Mouse (Mus musculus) thymus, adult 18-20 months (tissue): Measurements from ENCODE around the gene Tnfrsf1b.

Experiments used
- DNase-seq, 2 experiments: peaks; one replicate each; pipeline ENCODE4 v3.0.0; 2022; ENCODE audit warnings: mixed read lengths in 2 of 2

Gene Tnfrsf1b

DNA sequence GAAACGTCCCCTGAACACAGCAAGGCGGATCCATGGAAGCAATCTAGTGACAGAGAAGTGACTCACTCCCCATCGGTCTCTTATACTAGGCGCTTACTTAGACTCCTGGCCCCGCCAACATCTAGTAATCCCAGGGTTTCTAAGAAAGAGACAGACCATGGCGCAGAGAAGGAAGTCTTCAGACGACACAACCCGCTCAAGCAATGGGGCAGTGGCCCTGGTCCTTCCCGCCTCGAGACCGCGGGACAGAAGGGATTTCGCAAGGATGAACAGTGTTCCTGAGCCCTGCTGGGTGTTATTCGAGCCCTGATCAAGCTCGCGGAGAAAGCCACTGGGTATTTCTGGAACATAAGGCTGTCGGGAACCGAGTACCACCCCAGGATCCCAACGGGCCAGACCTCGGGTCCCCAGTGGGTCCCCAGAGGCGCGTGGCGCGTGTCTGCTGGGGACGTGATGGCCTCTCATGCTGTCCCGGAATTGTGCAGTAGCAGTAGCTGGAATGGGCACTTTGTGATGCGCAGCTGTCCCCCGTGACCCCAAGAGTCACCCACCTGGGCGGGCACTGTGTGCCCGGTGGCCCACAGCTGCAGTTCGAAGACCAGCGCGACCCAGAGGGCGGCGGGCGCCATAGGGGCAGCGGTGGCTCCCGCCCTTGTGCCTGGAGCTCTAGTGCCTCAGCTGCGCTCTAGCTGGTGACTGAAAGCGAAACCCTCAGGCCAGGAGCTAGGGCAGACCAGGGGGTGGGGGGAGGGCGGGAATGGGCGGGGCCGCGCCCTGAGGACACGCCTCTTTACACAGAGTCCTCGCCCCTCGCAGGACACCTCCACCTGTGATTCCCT lies at the start of gene Tnfrsf1b:
Gene Tnfrsf1b (minus strand): TSS at position 698 of the 839 bp plus-strand sequence.
- peak; percentile 54 to 56 for DNase-seq

DNA sequence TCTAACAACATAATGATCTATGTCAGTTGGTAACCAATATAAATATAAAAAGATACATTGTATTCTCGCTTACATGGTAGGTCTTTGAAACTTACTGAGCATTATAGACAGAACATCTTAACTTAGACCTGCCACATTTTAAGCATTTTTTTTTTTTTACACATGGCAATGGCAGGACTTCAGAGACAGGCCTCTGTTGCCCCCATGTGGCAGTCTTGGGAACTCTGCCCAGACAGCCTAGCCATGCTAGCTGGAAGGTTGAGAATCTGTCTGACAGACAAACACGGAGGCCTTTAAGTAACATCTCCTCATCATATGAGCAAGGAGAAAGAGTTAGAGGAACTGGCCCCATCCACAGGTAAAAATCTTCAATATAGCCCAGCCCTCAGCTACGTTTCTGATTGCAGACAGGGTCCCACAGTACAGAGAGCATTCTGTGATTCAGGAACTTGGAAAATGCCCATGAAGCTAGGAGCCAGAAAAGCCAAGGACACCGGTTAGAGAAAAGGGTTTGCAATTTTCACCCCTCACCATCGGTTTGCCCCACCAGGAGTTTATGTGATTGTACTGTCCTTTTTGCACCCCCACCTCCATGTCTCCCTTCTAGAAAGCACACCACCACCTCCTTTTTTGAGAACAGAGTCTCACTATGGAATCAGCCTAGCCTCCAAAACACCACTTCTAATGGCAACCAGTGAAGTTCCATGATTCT lies 49.1 kb upstream of the Tnfrsf1b start:
- DNase-seq: peak; percentile 48

DNA sequence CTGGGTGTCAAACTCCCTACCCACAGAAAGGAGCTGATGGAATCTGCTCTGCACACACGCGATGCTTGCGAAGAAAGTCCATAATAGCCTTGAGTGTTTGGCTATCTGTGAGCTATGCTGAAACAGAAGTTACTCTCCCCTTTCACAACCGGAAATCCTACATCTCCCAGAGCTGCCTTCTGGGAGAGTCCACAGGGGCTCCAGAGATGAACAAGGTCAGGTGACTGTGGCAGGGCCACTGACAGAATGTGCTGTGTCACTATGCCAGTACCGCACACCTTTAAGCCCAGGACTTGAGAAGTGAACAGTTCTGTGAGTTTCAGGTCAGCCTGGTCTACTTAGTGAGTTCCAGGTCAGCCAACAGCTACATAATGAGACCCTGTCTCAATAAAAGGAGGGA lies 47.9 kb upstream of the Tnfrsf1b start:
- DNase-seq: no peak

DNA sequence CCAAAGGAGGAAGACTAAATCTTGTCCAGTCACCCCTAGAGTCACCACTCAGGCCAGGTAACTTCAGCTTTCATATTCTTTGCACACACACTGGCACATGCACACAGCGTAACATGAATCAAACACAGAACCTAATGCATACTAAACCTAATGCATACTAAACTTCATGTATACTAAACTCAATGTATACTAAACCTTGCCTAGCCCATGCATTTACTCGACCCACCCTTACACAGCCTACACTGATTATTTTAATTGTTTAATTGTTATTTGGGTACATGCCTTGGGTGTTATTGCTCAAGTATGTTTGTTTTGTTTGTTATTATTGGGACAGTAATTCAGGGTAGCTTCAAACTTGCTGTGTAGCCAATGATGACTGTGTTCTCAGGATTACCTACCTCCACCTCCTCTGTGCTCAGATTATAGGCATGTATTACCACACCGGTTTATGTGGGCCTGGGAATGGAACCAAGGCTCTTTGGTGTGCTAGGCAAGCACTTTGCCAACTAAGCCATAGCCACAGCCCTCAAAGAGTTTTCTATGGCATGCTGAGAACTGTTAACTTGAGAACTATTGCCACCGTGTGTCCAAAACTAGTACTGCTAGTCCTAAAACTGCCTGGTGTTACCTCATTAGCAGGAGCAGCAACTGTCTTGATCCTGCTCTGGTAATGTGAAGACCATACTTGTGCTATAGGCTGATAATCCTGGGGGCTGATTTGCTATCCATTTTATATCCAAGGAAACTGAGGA lies 39.9 kb upstream of the Tnfrsf1b start:
- peak in 1 of 2 experiments; percentile 41 for DNase-seq

DNA sequence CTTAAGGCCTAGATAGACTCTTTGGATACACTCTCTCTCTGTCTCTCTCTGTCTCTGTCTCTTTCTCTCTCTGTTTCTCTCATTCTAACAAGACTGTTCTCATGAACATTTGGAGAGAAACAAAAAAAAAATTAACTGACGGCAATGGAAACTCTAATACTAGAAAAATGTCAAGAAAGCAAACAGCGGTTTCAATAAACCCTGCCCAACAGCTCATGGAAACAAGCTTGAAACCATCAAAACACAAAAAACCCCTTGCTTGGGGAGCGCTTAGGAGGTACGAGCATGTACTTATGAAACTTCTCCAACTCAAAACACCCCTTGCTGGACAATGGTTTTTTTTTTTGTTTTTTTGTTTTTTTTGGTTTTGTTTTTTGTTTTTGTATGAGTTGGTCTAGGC lies 38.0 kb upstream of the Tnfrsf1b start:
- no peak for DNase-seq

DNA sequence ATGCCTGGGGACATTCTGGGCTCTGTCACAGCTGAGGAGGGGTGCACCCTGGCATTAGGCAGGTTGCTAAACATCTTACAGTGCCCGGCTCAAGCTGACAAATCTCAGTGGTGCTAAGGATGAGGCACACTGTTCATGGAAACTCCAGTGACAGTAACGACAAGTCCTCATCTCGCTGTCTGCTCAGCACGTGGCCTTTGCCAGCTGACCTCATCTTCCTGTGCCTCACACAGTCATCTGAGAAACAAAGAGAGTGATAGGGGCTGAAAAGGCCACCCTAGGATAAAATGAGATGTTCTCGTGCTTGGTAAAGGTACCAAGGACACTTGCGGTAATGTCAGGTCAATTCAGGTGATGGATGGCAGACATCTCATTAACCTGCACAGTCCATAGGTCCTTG lies 36.8 kb upstream of the Tnfrsf1b start:
- DNase-seq: no peak

DNA sequence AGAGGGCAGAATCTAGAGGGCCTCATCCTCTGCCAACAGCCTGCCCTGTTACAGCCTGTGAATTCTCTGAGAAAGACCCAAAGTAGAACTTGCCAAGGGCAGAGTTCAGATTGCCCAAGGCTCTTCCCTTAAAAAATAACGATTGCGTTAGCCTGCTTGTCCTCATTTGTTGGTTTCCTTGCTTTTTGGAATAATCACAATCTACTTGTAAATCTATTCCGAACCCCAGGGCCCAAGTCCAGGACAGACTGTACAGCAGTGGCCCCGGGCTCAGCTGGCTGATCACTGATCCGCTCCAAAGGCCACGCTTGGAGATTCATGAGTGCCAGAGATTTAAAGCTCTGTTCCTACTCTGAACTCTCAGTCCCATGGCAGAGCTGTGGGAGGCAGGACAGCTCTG lies 34.3 kb upstream of the Tnfrsf1b start:
- DNase-seq: no peak

DNA sequence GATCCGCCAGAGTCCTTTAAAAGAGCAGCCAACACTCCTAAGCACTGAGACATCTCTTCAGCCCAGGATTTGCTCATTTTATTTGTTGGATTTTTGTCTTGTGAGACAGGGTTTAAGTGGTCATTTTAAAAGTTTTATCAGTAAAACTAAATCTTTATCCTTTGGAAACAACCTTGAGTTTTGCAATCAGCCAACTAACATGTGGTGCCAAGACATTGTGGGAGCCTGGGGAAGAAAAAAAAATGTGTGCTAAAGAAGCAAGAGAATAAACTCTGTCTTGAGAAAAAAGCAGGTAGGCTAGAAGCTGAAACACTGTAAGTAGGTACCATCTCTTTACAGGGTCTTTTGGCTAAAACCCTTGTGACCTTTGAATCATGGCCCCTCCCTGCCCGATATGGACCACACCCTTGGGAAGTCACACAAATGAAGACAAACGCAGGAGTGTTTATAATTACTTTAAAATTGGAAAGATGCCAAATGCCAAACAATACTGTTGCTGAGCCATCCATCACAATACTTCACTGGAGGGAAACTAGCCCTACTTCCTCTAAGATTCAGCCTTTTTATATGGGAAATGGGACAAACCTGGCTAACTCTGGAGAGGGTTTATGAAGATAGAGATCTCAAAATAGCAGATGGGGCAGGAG lies 32.2 kb upstream of the Tnfrsf1b start:
- no peak for DNase-seq

DNA sequence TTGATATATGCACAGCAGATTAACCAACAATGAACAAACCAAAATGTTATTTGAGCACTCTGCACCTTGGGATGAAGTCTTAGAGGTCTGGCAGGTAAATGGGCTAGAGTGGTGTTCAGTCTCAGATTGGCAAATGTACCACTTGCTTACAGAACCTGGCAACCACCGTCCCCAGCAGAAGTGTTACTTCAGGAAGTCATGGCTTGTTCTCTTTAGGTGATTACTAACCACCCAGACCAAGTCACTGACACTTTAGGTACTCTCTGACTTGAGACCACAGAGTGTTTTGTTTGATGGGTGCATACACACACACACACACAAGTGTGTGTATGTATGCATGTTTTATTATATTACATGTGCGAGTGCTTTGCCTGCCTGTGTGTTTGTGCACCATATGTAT lies 31.6 kb upstream of the Tnfrsf1b start:
- no peak for DNase-seq

DNA sequence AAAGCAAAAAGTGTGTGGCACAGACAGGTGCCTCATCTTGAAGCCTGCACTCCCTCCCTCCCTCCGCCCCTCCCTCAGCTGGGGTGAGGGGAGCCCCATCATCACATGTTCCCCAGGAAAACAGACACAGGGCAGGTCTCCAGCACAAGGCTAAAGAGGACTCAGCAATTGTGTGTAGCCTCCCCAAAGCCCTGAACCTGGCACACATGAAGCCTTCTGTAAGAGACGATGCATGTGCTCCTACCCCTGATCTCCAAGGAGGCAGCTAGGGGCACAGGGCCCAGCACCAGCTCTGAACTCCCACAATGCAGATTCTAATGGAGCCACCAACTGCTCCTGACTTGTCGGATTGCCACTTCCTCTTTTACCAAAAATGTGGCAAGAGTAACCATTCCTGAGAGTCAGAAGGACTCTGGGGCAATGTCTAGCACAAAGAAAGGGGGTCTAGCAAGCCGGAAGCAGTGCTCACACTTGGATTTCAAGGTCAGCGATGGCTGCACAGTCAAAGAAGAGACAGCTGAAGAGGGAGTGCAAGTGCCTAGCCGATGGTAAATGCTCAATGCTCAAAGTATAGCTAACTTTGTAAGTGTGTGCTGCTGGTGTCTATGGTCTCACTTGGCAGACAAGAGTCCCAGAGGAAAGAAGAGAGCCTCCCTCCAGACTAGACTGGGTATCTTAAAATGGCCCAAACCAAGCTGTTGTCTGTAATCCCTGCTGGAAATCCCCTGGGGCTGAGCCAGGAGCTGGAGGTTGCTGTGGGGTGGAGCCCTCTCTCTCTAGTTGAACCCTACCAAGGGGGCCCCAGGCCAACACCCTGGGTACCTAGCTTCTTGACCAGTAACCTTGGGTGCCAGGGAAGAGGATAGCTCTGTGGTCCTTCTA lies 29.9 kb upstream of the Tnfrsf1b start:
- no peak for DNase-seq

DNA sequence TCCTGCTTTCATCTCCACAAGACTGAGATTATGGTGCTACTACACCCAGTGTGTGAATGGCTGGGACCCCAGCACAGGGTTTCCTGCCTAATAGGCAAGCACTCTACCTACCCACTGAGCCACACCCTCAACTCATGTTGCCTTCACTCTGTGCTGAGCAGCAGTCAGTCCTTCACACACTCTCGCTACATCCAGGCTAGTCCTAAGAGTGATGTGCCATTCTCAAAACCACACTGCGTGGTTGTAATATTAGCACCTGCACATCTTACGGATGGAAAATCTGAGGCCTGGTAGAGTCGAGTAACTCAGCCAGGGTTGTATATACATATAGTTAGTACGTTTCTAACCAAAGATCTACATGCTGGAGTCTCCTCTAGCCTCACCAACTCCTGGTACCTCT lies 28.2 kb upstream of the Tnfrsf1b start:
- no peak for DNase-seq

DNA sequence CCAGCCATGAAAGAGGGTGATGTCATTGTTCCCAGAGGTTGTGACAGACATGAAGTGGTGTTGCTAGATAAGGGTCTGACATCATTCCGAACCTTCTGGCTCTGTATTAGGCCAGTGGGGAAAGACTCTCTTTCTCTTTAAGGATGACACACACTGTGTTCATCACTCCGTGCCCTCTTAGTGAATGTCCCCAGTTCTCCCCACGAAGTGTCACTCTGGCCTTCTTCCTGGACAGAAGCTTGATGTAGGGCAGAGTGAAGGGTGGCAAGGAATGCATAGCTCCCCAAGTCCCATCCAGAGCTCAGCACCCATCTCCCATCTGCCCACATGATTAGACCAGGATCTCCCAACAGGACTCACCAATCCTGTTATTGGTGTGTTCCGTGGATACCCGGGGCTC lies 27.3 kb upstream of the Tnfrsf1b start:
- DNase-seq: no peak

DNA sequence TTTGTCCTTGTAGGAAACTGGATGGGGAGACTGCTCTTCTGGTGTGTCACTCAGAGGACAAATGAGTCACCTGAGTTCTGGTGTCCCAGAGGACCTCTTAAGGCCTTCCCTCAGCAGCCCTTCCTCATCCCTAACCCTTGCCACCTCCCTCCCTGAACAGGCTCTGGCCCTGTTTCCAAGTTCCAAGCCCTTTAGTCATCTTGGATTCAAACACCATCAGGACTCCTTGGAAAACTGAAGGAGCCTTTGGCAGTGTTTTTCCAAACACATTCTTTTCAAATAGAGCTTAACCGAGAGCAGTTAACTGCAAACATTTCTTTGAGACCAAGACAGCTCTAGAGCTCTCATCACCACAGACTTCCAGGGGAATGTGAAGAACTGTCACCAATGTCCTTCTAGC lies 26.1 kb upstream of the Tnfrsf1b start:
- DNase-seq: no peak

DNA sequence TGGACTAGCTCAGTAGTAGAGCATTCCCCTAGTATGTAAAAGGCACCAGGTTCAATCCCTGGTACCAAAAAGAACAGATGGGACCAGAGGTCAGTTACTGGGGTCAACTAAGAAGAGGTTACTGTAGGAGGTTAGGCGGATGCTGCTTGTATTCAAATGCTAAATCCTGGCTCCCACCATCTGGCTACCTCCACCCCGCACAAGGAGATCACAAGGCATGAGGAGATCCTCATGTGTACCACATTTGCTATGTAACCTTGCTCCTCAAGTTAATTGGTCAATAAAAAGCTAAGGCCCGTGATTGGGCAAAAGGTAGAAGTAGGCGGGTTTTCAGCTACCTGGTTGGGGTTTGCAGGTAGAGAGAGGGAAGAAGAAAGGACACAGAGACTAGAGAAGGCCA lies 25.0 kb upstream of the Tnfrsf1b start:
- DNase-seq: no peak

DNA sequence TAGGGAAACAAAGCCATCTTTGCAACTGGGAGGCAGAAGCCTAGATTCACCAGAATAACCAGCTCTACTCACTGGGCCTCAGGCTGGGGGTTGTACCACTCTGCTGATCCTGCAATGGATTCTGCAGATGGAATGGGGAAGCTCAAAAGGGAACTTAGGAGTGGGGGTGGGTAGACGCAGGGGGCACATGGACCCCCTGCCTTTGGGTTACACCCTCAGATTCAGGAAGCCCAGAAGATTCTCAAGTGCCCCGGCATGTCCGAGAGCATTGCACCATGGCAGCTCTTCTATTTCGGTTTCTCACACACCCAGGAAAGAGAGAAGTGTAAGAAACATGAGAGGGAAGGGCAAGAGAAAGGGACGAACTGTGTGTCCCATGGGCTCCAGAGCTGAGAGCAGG lies 23.5 kb upstream of the Tnfrsf1b start:
- DNase-seq: no peak

DNA sequence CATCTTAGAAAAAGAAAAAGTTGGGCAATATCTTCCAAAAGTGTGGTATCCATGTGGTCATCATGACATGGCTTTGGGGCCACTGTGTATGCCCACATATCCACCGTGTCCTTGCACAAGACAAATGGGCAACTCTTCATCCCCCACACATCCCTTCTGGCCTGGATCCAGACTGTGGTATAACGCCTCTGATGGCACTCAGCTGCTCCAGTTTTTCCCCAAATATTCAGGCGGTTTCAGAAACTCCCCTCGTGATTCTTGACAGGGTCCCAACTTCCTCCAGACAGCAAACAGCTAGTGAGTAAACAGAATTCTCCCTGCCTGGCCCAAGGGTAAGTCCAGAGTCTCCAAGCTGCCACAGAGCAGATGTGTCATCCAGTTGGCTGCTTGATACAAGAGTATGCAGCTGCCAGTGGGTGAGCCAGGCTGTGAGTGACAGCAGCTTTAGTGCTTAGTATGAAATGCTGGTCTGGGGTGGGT lies 21.0 kb upstream of the Tnfrsf1b start:
- DNase-seq: no peak

DNA sequence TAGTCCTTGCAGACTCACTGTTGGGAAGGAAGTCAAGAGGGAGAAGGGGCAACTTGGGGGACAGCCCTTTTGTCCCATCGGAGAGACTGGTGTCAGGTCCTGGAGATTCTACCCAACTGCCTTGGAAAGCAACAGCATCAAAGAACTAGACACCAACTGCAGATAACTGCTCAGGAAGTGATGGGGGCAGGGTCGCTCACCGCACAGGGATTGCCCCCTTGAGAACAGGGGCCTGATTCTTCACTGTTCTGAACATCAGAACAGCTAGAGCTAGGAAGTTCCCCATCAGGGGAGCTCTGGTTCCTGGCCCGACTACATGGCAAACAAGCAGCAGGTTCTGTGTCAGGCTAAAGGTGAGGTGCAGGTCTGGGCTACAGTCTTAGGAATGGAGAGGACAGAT lies 19.8 kb upstream of the Tnfrsf1b start:
- peak in 1 of 2 experiments; percentile 40 for DNase-seq

DNA sequence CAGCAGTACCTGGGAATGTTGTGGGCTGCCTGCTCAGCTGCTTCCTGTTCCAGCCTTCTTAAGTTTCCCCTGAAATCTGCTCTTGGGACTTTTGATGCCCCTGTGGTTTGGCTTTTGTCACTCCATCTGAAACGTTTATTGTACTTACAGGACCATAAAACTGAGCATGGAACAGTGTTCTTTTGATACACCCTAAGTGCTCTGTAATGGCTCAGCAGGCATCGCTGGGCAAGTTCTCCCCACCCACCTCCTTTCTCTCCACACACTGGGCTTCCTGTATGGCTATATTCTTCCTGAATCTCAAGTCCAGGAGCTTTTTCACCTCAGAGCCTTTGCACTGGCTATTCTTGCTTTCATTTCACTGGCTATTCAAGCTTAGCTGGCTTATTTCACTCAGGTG lies 18.1 kb upstream of the Tnfrsf1b start:
- no peak for DNase-seq

DNA sequence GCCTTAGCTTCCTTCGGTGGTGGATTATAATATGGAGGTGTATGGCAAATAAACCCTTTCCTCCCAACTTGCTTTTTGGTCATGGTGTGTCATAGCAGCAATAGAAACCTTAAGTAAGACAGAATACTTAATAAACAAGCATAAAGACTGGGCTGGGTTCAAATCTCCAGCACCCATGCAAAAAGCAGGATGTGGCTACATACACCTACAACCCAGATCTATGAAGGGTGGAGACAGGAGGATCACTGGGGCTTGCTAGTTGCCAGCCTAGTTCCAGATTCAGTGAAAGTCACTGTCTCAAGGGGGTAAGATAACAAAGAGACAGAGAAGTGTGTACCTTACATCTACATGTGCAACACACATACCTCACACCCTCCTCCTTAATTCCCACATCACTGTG lies 16.9 kb upstream of the Tnfrsf1b start:
- no peak for DNase-seq

DNA sequence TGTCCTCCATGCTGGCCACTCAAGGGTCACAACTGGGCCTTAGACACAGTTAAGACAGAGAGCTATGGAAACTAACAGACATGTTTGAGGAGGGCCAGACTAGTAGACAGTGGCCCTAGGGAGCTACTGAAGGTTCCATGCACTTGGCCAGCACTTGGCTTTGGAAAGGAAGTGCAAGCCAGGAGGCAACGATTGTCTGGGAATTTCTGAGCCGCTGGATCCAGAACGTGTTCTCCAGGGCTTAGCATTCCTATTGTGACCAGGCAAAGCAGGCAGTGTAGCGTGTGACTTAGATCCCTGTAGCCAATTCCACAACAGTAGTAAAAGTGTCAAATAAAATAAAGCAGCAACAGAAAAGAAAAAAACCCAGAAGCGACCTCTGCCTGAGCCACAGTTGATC lies 14.1 kb upstream of the Tnfrsf1b start:
- DNase-seq: no peak

DNA sequence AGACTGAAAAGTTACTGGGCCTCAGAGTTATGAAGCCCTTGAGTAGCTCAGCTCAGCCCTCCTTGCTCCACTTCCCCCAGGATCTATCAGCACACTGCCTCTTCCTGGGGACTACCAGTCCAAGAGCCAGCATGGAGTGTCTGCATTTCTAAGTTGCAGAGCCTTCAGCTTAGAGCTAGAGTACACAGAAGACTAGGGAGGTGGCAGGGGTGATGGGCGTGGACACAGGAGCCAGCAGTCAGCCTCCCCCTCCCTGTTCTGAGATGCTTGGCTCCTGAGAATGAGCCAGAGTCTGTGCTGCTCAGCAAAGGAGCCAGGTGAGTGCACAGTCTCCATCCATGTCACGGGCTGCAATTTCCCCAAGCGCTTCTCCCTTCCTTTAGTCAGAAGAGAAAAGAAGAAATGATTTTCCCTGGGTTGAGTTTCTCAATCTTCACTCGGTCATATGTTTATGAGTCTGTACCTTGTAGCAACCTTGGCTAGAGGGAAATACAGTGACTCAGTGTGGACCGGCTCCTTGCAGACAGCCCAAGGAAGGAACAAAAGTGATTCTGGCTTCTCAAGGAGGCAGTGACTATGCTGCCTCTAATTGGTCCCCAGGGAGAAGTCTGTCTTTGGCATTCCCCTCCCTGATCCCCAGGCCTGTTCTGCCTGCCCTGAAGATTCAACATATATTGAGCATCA lies 11.2 kb upstream of the Tnfrsf1b start:
- no peak for DNase-seq
